Mouse (Mus musculus): ENCODE results near the gene Grk2. TPM values are rescaled to one million over a fixed set of nuclear protein-coding genes. Genes with fewer than 3 reads are reported as not detected.
"Not testable (repeated sequence)": the region's sequence is repeated elsewhere in the genome, so short reads cannot be mapped to it uniquely, and the experiment has no call there.

The Grk2 gene
- total and polyA plus RNA-seq, 2 experiments from 2014 or later: 29.6 to 257 TPM

DNA sequence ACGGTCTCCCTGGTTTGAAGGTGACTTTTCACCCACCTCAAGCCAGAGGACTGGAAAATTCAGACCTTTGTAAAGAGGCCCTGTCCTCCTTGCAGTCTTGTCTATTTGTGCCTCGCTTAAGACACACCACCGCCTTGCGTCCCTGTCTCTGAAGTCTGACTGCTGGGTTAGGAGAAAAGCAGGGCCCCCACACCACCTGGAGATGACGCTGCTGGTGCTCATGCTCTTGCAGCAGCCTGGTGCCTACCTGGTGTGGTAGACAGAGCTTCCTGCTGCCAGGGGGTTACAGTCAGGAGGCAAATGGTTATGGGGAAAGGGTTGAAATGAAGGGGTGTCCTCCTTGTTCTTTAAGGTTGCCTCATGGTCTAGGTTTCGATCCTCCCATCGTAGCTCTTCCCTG is 51.8 kb downstream of the Grk2 start:
- Histone ChIP-seq H3K9ac (replicated peaks; ENCODE audit: low read length, poor library complexity, severe bottlenecking) (no peak overlapping the region), H3K9me3 (ENCODE audit: low read length) (no peaks in the 10 kb centered on the region), H3K27ac (ENCODE audit: low read depth, low read length) (no peak overlapping the region), H3K4me2 (ENCODE audit: low read depth, low read length, poor library complexity, severe bottlenecking) (no peak overlapping the region), H3K4me3 (ENCODE audit: low read depth, low read length) (no peak overlapping the region), H3K27me3 (ENCODE audit: insufficient read depth, low read length) (no peaks in the 10 kb centered on the region), H3K36me3 (ENCODE audit: insufficient read depth, low read length) (no peaks in the 10 kb centered on the region), H3K4me1 (ENCODE audit: insufficient read depth, low read length) (0 out of 2 replicates have a peak, but pooled peaks cover 3% of the 10 kb centered on the region)
- WGBS: 88% methylated on average over 7 of the region's 7 CpGs
- DNase-seq (ENCODE audit: low spot score) (no peak), ATAC-seq (ENCODE audit: low FRiP score) (no peak)
- TF ChIP-seq CTCF (IDR thresholded peaks at IDR 0.05): no peak

DNA sequence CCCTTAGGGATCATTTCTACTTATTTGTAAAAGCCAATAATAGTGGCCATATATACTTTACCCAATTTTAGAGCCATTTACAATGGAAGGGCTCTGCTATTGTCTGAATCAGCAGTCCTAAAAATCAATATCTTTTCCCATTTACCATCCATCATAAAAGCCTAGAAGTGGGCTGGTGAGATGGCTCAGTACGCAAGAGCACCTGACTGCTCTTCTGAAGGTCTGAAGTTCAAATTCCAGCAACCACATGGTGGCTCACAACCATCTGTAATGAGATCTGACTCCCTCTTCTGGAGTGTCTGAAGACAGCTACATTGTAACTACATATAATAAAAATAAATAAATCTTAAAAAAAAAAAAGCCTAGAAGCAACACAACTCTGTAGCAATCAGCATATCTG is 57.3 kb downstream of the Grk2 start:
- not testable (repeated sequence) for DNase-seq (ENCODE audit: low spot score); H3K4me2 ChIP-seq (ENCODE audit: low read depth, low read length, poor library complexity, severe bottlenecking); H3K4me3 ChIP-seq (ENCODE audit: low read depth, low read length); H3K4me1 ChIP-seq (ENCODE audit: insufficient read depth, low read length); ATAC-seq (ENCODE audit: low FRiP score); H3K27me3 ChIP-seq (ENCODE audit: insufficient read depth, low read length); H3K9me3 ChIP-seq (ENCODE audit: low read length); H3K36me3 ChIP-seq (ENCODE audit: insufficient read depth, low read length); H3K27ac ChIP-seq (ENCODE audit: low read depth, low read length); H3K9ac ChIP-seq (replicated peaks; ENCODE audit: low read length, poor library complexity, severe bottlenecking)
- 82% methylated on average over 1 of the region's 1 CpGs for WGBS

DNA sequence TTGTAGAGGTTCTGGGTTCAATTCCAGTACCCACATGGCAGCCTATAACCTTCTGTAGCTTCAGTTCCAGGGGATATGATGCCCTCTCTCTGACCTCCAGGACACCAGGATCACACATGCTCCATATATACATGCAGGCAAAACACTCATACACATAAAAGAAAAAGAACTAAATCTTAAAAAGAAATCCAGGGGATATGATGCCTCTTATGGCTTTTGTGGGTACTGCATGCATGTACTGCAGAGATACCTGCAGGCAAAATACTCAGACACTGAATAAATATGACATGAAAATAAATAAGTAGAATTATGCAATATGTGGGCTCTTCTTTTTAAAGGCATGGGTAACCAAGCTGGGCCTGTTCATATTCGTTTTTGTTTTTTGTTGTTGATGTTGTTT is 59.0 kb downstream of the Grk2 start:
- H3K27ac ChIP-seq (ENCODE audit: low read depth, low read length): no peak overlapping the region
- WGBS: 62% methylated on average over 1 of the region's 1 CpGs
- H3K4me3 ChIP-seq (ENCODE audit: low read depth, low read length): no peak overlapping the region
- ATAC-seq (ENCODE audit: low FRiP score): no peak
- peak; percentile 62 for TF ChIP-seq CTCF (IDR thresholded peaks at IDR 0.05)
- H3K4me2 ChIP-seq (ENCODE audit: low read depth, low read length, poor library complexity, severe bottlenecking): no peak overlapping the region
- no peaks in the 10 kb centered on the region for H3K4me1 ChIP-seq (ENCODE audit: insufficient read depth, low read length)
- no peak overlapping the region for H3K9ac ChIP-seq (replicated peaks; ENCODE audit: low read length, poor library complexity, severe bottlenecking)
- H3K27me3 ChIP-seq (ENCODE audit: insufficient read depth, low read length): no peaks in the 10 kb centered on the region
- peak; percentile 17 for DNase-seq (ENCODE audit: low spot score)
- H3K9me3 ChIP-seq (ENCODE audit: low read length): no peaks in the 10 kb centered on the region
- H3K36me3 ChIP-seq (ENCODE audit: insufficient read depth, low read length): no peaks in the 10 kb centered on the region

DNA sequence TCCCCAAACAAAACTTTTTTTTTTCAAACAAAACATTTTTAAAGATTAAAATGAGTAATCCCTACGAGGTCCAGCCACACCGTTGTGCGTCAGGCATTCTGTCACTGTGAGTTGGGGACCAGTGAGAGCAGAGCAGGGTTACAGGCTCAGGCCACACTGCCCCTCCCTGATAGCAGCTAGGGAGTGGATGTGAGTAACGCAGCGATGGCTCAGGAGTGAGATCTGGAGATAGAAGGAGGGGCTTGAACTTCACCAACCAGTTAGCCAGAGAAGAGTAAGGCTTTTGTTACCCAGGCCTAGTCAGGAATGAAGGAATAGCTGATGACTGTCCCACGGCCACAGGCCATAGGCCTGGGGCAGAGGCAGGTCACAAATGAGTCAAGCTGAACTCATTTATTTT is 61.2 kb downstream of the Grk2 start:
- H3K4me1 ChIP-seq (ENCODE audit: insufficient read depth, low read length): no peaks in the 10 kb centered on the region
- ATAC-seq (ENCODE audit: low FRiP score) (no peak), DNase-seq (ENCODE audit: low spot score) (no peak)
- H3K4me3 ChIP-seq (ENCODE audit: low read depth, low read length): no peak overlapping the region
- H3K27me3 ChIP-seq (ENCODE audit: insufficient read depth, low read length): no peaks in the 10 kb centered on the region
- no peaks in the 10 kb centered on the region for H3K36me3 ChIP-seq (ENCODE audit: insufficient read depth, low read length)
- no peak overlapping the region for H3K27ac ChIP-seq (ENCODE audit: low read depth, low read length)
- H3K4me2 ChIP-seq (ENCODE audit: low read depth, low read length, poor library complexity, severe bottlenecking): no peak overlapping the region
- no peaks in the 10 kb centered on the region for H3K9me3 ChIP-seq (ENCODE audit: low read length)
- WGBS: 79% methylated on average over 6 of the region's 6 CpGs
- TF ChIP-seq CTCF (IDR thresholded peaks at IDR 0.05): no peak
- no peak overlapping the region for H3K9ac ChIP-seq (replicated peaks; ENCODE audit: low read length, poor library complexity, severe bottlenecking)

DNA sequence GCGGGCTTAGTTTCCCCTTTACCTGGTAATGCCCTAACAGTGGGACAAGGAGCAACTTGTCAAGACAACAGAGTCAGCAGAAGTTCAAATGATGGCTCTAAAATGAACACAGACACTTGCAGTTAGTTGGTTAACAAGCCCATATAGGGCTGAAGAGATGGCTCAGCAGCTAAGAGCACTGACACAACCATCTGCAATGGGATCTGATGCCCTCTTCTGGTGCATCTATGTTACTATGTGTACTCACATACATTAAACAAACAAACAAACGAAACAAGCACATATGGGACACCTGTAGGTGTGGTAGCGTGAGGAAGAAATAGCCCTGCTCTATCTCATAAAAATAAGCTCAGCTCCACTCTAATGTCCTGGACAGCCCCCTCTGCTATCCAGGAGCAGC is 63.6 kb downstream of the Grk2 start:
- Histone ChIP-seq H3K27me3 (ENCODE audit: insufficient read depth, low read length) (no peaks in the 10 kb centered on the region), H3K27ac (ENCODE audit: low read depth, low read length) (no peak overlapping the region), H3K4me1 (ENCODE audit: insufficient read depth, low read length) (no peaks in the 10 kb centered on the region), H3K9me3 (ENCODE audit: low read length) (no peaks in the 10 kb centered on the region), H3K36me3 (ENCODE audit: insufficient read depth, low read length) (no peaks in the 10 kb centered on the region), H3K4me2 (ENCODE audit: low read depth, low read length, poor library complexity, severe bottlenecking) (no peak overlapping the region), H3K4me3 (ENCODE audit: low read depth, low read length) (no peak overlapping the region), H3K9ac (replicated peaks; ENCODE audit: low read length, poor library complexity, severe bottlenecking) (no peak overlapping the region)
- WGBS: 70% methylated on average over 3 of the region's 3 CpGs
- peak; percentile 30; the same call in 1 of the 2 replicates for TF ChIP-seq CTCF (IDR thresholded peaks at IDR 0.05)
- ATAC-seq (ENCODE audit: low FRiP score) (no peak), DNase-seq (ENCODE audit: low spot score) (no peak)

DNA sequence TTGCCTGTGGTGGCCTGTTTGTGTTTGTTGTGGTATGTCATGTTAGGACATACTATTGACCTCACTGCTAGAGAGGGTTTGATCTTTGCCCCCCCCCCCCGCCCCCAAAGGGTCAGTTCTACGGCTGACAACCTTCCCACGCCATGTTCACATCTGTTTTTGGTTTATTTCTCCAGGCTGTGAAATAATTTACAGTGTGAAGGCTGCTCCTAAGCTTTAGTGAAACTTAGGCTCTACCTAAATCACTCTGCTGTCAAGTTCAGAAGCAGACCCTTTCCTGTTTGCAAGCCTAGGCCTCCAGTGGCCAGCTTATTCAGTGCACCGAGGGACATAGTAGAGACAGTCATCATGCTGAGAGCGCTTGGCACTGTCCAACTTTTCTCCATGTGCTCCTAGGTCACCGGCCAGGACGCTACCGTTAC is 65.8 kb downstream of the Grk2 start:
- Histone ChIP-seq H3K9me3 (ENCODE audit: low read length) (no peaks in the 10 kb centered on the region), H3K36me3 (ENCODE audit: insufficient read depth, low read length) (no peaks in the 10 kb centered on the region), H3K4me3 (ENCODE audit: low read depth, low read length) (no peak overlapping the region), H3K4me1 (ENCODE audit: insufficient read depth, low read length) (no peaks in the 10 kb centered on the region), H3K4me2 (ENCODE audit: low read depth, low read length, poor library complexity, severe bottlenecking) (no peak overlapping the region), H3K27me3 (ENCODE audit: insufficient read depth, low read length) (no peaks in the 10 kb centered on the region), H3K9ac (replicated peaks; ENCODE audit: low read length, poor library complexity, severe bottlenecking) (no peak overlapping the region), H3K27ac (ENCODE audit: low read depth, low read length) (no peak overlapping the region)
- no peak for DNase-seq (ENCODE audit: low spot score)
- WGBS: 79% methylated on average over 8 of the region's 8 CpGs
- TF ChIP-seq CTCF (IDR thresholded peaks at IDR 0.05): no peak
- no peak for ATAC-seq (ENCODE audit: low FRiP score)

Small RNA genes lying within 50 kb of the gene (microRNA-seq; reads per million reads assigned to microRNA genes)
- 1.0 reads per million for gene Mir6985 (ENCODE audit: borderline number of aligned reads)

Other genes with a start within 250 kb of the Grk2 start
- not detected in 2 replicates for gene Gstp3, start 246.7 kb downstream of the Grk2 start, total RNA-seq (2014; rRNA removed)
- gene Gstp3, start 246.7 kb downstream of the Grk2 start, polyA plus RNA-seq (2015; fragmentation: Nextera tagmentation; extraction: Ambion mirVana): not detected in 2 replicates
- gene Cabp2, start 224.6 kb downstream of the Grk2 start, total RNA-seq (2014; rRNA removed): not detected in 2 replicates
- not detected in 2 replicates for gene Cabp2, start 224.6 kb downstream of the Grk2 start, polyA plus RNA-seq (2015; fragmentation: Nextera tagmentation; extraction: Ambion mirVana)
- 37.4 and 45.6 TPM in 2 replicates for gene Cdk2ap2, start 209.0 kb downstream of the Grk2 start, total RNA-seq (2014; rRNA removed)
- 60.5 and 64.2 TPM in 2 replicates for gene Cdk2ap2, start 209.0 kb downstream of the Grk2 start, polyA plus RNA-seq (2015; fragmentation: Nextera tagmentation; extraction: Ambion mirVana)
- 162 and 187 TPM in 2 replicates for gene Pitpnm1, start 206.2 kb downstream of the Grk2 start, total RNA-seq (2014; rRNA removed)
- gene Pitpnm1, start 206.2 kb downstream of the Grk2 start, polyA plus RNA-seq (2015; fragmentation: Nextera tagmentation; extraction: Ambion mirVana): 127 and 134 TPM in 2 replicates
- gene Aip, start 180.4 kb downstream of the Grk2 start, total RNA-seq (2014; rRNA removed): 29.8 and 49.9 TPM in 2 replicates
- 87.7 and 97.6 TPM in 2 replicates for gene Aip, start 180.4 kb downstream of the Grk2 start, polyA plus RNA-seq (2015; fragmentation: Nextera tagmentation; extraction: Ambion mirVana)
- gene Gpr152, start 166.4 kb downstream of the Grk2 start, total RNA-seq (2014; rRNA removed): 0.16 TPM in 1 of 2 replicates, not detected in the other
- gene Gpr152, start 166.4 kb downstream of the Grk2 start, polyA plus RNA-seq (2015; fragmentation: Nextera tagmentation; extraction: Ambion mirVana): not detected in 2 replicates
- not detected in 2 replicates for gene Cabp4, start 162.2 kb downstream of the Grk2 start, total RNA-seq (2014; rRNA removed)
- 0.20 and 0.36 TPM in 2 replicates for gene Cabp4, start 162.2 kb downstream of the Grk2 start, polyA plus RNA-seq (2015; fragmentation: Nextera tagmentation; extraction: Ambion mirVana)
- gene Coro1b, start 157.6 kb downstream of the Grk2 start, total RNA-seq (2014; rRNA removed): 96.1 and 116 TPM in 2 replicates
- 95.2 and 104 TPM in 2 replicates for gene Coro1b, start 157.6 kb downstream of the Grk2 start, polyA plus RNA-seq (2015; fragmentation: Nextera tagmentation; extraction: Ambion mirVana)
- gene Ptprcap, start 152.6 kb downstream of the Grk2 start, total RNA-seq (2014; rRNA removed): 0.38 TPM in 1 of 2 replicates, not detected in the other
- gene Ptprcap, start 152.6 kb downstream of the Grk2 start, polyA plus RNA-seq (2015; fragmentation: Nextera tagmentation; extraction: Ambion mirVana): 0.28 TPM in 1 of 2 replicates, not detected in the other
- 23.5 and 25.2 TPM in 2 replicates for gene Rps6kb2, start 142.9 kb downstream of the Grk2 start, total RNA-seq (2014; rRNA removed)
- 58.2 and 62.8 TPM in 2 replicates for gene Rps6kb2, start 142.9 kb downstream of the Grk2 start, polyA plus RNA-seq (2015; fragmentation: Nextera tagmentation; extraction: Ambion mirVana)
- gene Carns1, start 130.7 kb downstream of the Grk2 start, total RNA-seq (2014; rRNA removed): 4.4 and 6.6 TPM in 2 replicates
- 6.7 and 6.9 TPM in 2 replicates for gene Carns1, start 130.7 kb downstream of the Grk2 start, polyA plus RNA-seq (2015; fragmentation: Nextera tagmentation; extraction: Ambion mirVana)
- 0.49 and 1.9 TPM in 2 replicates for gene Tbc1d10c, start 114.9 kb downstream of the Grk2 start, total RNA-seq (2014; rRNA removed)
- 1.2 and 1.6 TPM in 2 replicates for gene Tbc1d10c, start 114.9 kb downstream of the Grk2 start, polyA plus RNA-seq (2015; fragmentation: Nextera tagmentation; extraction: Ambion mirVana)
- gene Ppp1ca, start 114.2 kb downstream of the Grk2 start, total RNA-seq (2014; rRNA removed): 535 and 592 TPM in 2 replicates
- gene Ppp1ca, start 114.2 kb downstream of the Grk2 start, polyA plus RNA-seq (2015; fragmentation: Nextera tagmentation; extraction: Ambion mirVana): 510 and 531 TPM in 2 replicates
- 18.0 and 22.8 TPM in 2 replicates for gene Rad9a, start 104.6 kb downstream of the Grk2 start, total RNA-seq (2014; rRNA removed)
- 14.7 and 17.0 TPM in 2 replicates for gene Rad9a, start 104.6 kb downstream of the Grk2 start, polyA plus RNA-seq (2015; fragmentation: Nextera tagmentation; extraction: Ambion mirVana)
- gene Clcf1, start 92.0 kb downstream of the Grk2 start, total RNA-seq (2014; rRNA removed): 0.99 and 1.2 TPM in 2 replicates
- gene Clcf1, start 92.0 kb downstream of the Grk2 start, polyA plus RNA-seq (2015; fragmentation: Nextera tagmentation; extraction: Ambion mirVana): 0.28 and 0.44 TPM in 2 replicates
- not detected in 2 replicates for gene AC109138.7, start 91.9 kb downstream of the Grk2 start, total RNA-seq (2014; rRNA removed)
- not detected in 2 replicates for gene AC109138.7, start 91.9 kb downstream of the Grk2 start, polyA plus RNA-seq (2015; fragmentation: Nextera tagmentation; extraction: Ambion mirVana)
- 20.9 and 37.7 TPM in 2 replicates for gene Pold4, start 74.3 kb downstream of the Grk2 start, total RNA-seq (2014; rRNA removed)
- gene Pold4, start 74.3 kb downstream of the Grk2 start, polyA plus RNA-seq (2015; fragmentation: Nextera tagmentation; extraction: Ambion mirVana): 20.8 and 26.8 TPM in 2 replicates
- 40.6 and 67.7 TPM in 2 replicates for gene Ssh3, start 37.0 kb downstream of the Grk2 start, total RNA-seq (2014; rRNA removed)
- gene Ssh3, start 37.0 kb downstream of the Grk2 start, polyA plus RNA-seq (2015; fragmentation: Nextera tagmentation; extraction: Ambion mirVana): 18.6 and 20.7 TPM in 2 replicates
- 92.2 and 106 TPM in 2 replicates for gene Ankrd13d, start 23.1 kb downstream of the Grk2 start, total RNA-seq (2014; rRNA removed)
- 79.1 and 84.8 TPM in 2 replicates for gene Ankrd13d, start 23.1 kb downstream of the Grk2 start, polyA plus RNA-seq (2015; fragmentation: Nextera tagmentation; extraction: Ambion mirVana)
- 64.9 and 103 TPM in 2 replicates for gene Kdm2a, start 92.1 kb upstream of the Grk2 start, total RNA-seq (2014; rRNA removed)
- gene Kdm2a, start 92.1 kb upstream of the Grk2 start, polyA plus RNA-seq (2015; fragmentation: Nextera tagmentation; extraction: Ambion mirVana): 17.8 and 18.4 TPM in 2 replicates
- 4.3 and 6.2 TPM in 2 replicates for gene Rhod, start 133.2 kb upstream of the Grk2 start, total RNA-seq (2014; rRNA removed)
- 2.7 and 4.5 TPM in 2 replicates for gene Rhod, start 133.2 kb upstream of the Grk2 start, polyA plus RNA-seq (2015; fragmentation: Nextera tagmentation; extraction: Ambion mirVana)
- gene Syt12, start 171.2 kb upstream of the Grk2 start, total RNA-seq (2014; rRNA removed): 12.2 and 20.9 TPM in 2 replicates
- 7.0 and 7.6 TPM in 2 replicates for gene Syt12, start 171.2 kb upstream of the Grk2 start, polyA plus RNA-seq (2015; fragmentation: Nextera tagmentation; extraction: Ambion mirVana)
- not detected in 2 replicates for gene 2010003K11Rik, start 192.4 kb upstream of the Grk2 start, total RNA-seq (2014; rRNA removed)
- 0.23 TPM in 1 of 2 replicates, not detected in the other for gene 2010003K11Rik, start 192.4 kb upstream of the Grk2 start, polyA plus RNA-seq (2015; fragmentation: Nextera tagmentation; extraction: Ambion mirVana)
- gene Pcx, start 204.2 kb upstream of the Grk2 start, total RNA-seq (2014; rRNA removed): 45.1 and 57.8 TPM in 2 replicates
- gene Pcx, start 204.2 kb upstream of the Grk2 start, polyA plus RNA-seq (2015; fragmentation: Nextera tagmentation; extraction: Ambion mirVana): 32.0 and 41.2 TPM in 2 replicates